Mouse (Mus musculus) midbrain, embryonic 12.5 days (tissue): ENCODE results near the gene Pmp22. TPM values are rescaled to one million over a fixed set of nuclear protein-coding genes. Genes with fewer than 3 reads are reported as not detected.

Experiments
- polyA plus RNA-seq: library from polyadenylated mRNA; unstranded; fragments of >200 nt; fragmentation: Nextera tagmentation; extraction: Ambion mirVana; gene quantifications from 2 replicates; pipeline ENCODE4 v1.2.1, GENCODE M21; 2016

Pmp22 gene
- polyA plus RNA-seq, 1 experiment from 2014 or later: 41.6 TPM

Other genes starting within 250 kb of the Pmp22 start
- 45.1 and 46.1 TPM in 2 replicates for gene Tvp23b, start 249.5 kb upstream of the Pmp22 start, polyA plus RNA-seq
- not detected in 2 replicates for gene Cdrt4, start 177.8 kb upstream of the Pmp22 start, polyA plus RNA-seq
- gene Tekt3, start 67.3 kb upstream of the Pmp22 start, polyA plus RNA-seq: not detected in 2 replicates